ENCODE assay signal across 9 mouse cellular contexts in genomic region chr15:82266356-82266755, GRCm38 (mm10). TPM values are rescaled to one million over a fixed set of nuclear protein-coding genes. Genes with fewer than 3 reads are reported as not detected.
DNase-seq lines count a peak whose midpoint lies in the region; ATAC-seq and TF ChIP-seq lines count a peak whose summit lies in the region.
"Had no signal": no experiment of that assay in that cellular context is flagged by ENCODE, and none has a peak within 500 bp of the region (broad histone marks: within the 10 kb centered on the region; RNA-seq: fewer than 3 reads in every experiment).

No protein-coding gene starts in this region.

- no peak overlapping the region for H3K4me3 ChIP-seq in lung, embryonic 14.5 days (ENCODE audit: low read depth, low read length)

- H3K4me2 ChIP-seq in lung, embryonic 14.5 days = no peak overlapping the region

- H3K27ac ChIP-seq in lung, embryonic 14.5 days (ENCODE audit: low read depth) = no peak overlapping the region

- DNase-seq in left cerebral cortex, adult 18-20 months (ENCODE audit: low spot score in 2 of 2) = peak; percentile 66 to 75
- no peak for DNase-seq in left cerebral cortex, adult 11 months (ENCODE audit: low spot score)
- DNase-seq in ZHBTc4 (ENCODE audit: low read depth, low spot score) = peak; percentile 84
- peak; percentile 82 for DNase-seq in embryo, embryonic 10.5 days (ENCODE audit: low spot score)
- peak; percentile 81 for DNase-seq in induced T-regulatory cell, adult 2 months (ENCODE audit: low read depth)
- peak; percentile 83 for DNase-seq in lung, embryonic 14.5 days
- peak; percentile 73 for DNase-seq in right cerebral cortex, postnatal 14 days

- whole genome bisulfite sequencing in lung, embryonic 14.5 days = 9% methylated on average over 6 of the region's 6 CpGs

- no peaks in the 10 kb centered on the region for H3K36me3 ChIP-seq in lung, embryonic 14.5 days (ENCODE audit: insufficient read depth)

- H3K4me1 ChIP-seq in lung, embryonic 14.5 days (ENCODE audit: insufficient read depth) = no peaks in the 10 kb centered on the region

- peak; percentile 92 for TF ChIP-seq CTCF in lung, embryonic 14.5 days (IDR thresholded peaks at IDR 0.05; ENCODE audit: low read depth)

- no peaks in the 10 kb centered on the region for H3K27me3 ChIP-seq in lung, embryonic 14.5 days (ENCODE audit: insufficient read depth, low read length)

- no peak overlapping the region for H3K9ac ChIP-seq in lung, embryonic 14.5 days

- ATAC-seq in lung, embryonic 14.5 days (ENCODE audit: insufficient read depth) = no peak
- no peak for ATAC-seq in inflammation-experienced regulatory T-cells, adult 6 months

- H3K9me3 ChIP-seq in lung, embryonic 14.5 days (ENCODE audit: low read depth, low read length) = no peaks in the 10 kb centered on the region

RNA-seq across cellular contexts. Expression of gene Sept3, which starts 8.3 kb away (rescaled TPM):
- 100 to 1,000 TPM; 494 to 520 TPM for total RNA-seq in left cerebral cortex, adult 18-20 months (2021)
- 8.1 and 8.7 TPM in 2 replicates for polyA plus RNA-seq in lung, embryonic 14.5 days (2014; fragmentation: Nextera tagmentation; extraction: Ambion mirVana)
- polyA plus RNA-seq in inflammation-experienced regulatory T-cells, adult 6 months (2017; shearing (Covaris generic)) = not detected

RNA-seq across cellular contexts. Expression of gene 1500009C09Rik, which starts 14.2 kb away (rescaled TPM):
- 100 to 1,000 TPM in 1 of 2 experiments, 10 to 100 TPM in 1; 93.7 to 101 TPM for total RNA-seq in left cerebral cortex, adult 18-20 months (2021)
- not detected in 2 replicates for polyA plus RNA-seq in lung, embryonic 14.5 days (2014; fragmentation: Nextera tagmentation; extraction: Ambion mirVana)
- polyA plus RNA-seq in inflammation-experienced regulatory T-cells, adult 6 months (2017; shearing (Covaris generic)) = not detected
- total RNA-seq: gastrocnemius, postnatal 4 days had no signal

RNA-seq across cellular contexts. Expression of gene Cenpm, which starts 21.8 kb away (rescaled TPM):
- total RNA-seq in left cerebral cortex, adult 18-20 months (2021) = 1 to 10 TPM; 4.0 to 4.4 TPM
- polyA plus RNA-seq in lung, embryonic 14.5 days (2014; fragmentation: Nextera tagmentation; extraction: Ambion mirVana) = 86.9 and 88.1 TPM in 2 replicates
- polyA plus RNA-seq in inflammation-experienced regulatory T-cells, adult 6 months (2017; shearing (Covaris generic)) = 10 to 100 TPM in 2 of 3 experiments, 1 to 10 TPM in 1; 6.0 to 56.1 (median 12.3) TPM

RNA-seq across cellular contexts. Expression of gene Wbp2nl, which starts 32.4 kb away (rescaled TPM):
- total RNA-seq in left cerebral cortex, adult 18-20 months (2021) = not detected
- polyA plus RNA-seq in lung, embryonic 14.5 days (2014; fragmentation: Nextera tagmentation; extraction: Ambion mirVana) = 0.42 and 0.57 TPM in 2 replicates
- not detected for polyA plus RNA-seq in inflammation-experienced regulatory T-cells, adult 6 months (2017; shearing (Covaris generic))
- total RNA-seq: gastrocnemius, postnatal 4 days had no signal

RNA-seq across cellular contexts. Expression of gene Tnfrsf13c, which starts 42.2 kb away (rescaled TPM):
- under 1 TPM; 0.26 to 0.49 TPM for total RNA-seq in left cerebral cortex, adult 18-20 months (2021)
- polyA plus RNA-seq in lung, embryonic 14.5 days (2014; fragmentation: Nextera tagmentation; extraction: Ambion mirVana) = 0.22 TPM in 1 of 2 replicates, not detected in the other
- 1 to 10 TPM; 2.3 to 7.1 (median 4.8) TPM for polyA plus RNA-seq in inflammation-experienced regulatory T-cells, adult 6 months (2017; shearing (Covaris generic))
